ENCODE assay signal across 8 mouse cellular contexts in the genomic region with DNA sequence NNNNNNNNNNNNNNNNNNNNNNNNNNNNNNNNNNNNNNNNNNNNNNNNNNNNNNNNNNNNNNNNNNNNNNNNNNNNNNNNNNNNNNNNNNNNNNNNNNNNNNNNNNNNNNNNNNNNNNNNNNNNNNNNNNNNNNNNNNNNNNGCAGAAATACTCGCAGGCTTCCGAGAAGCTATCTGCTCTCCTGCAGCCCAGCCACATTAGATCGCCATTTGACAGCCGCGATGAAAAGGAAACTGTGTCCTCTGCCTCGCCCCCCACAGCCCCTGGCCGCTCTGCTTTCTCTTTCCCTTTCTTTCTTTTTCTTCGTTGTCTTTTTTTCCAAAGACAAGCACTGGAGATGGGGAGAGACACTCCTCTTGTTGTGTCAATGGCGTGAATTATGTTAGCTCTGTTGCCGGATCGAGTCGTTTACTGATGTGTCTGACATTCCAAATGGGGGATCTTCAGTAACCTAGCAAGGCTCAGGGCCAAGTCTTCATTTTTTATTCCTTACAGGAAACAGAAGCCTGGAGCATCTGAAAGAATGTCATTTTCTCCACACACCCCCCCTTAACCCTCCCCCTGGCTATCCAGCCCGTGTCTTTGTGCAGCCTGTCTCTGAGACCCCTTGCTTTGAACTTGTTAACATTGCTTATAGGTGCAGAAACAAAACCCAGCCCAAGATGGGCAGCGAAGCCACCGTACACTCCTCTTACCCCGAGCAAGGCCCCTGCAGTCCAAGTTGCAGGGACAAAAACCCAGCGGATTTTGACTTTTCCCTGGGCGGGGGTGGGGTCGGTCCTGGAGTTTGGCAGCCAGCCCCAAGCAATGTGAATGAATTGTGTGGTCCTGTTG.
DNase-seq lines count a peak whose midpoint lies in the region; ATAC-seq and TF ChIP-seq lines count a peak whose summit lies in the region.

No protein-coding gene starts in this region.

- no peak for DNase-seq in cerebellum, adult 2 months
- DNase-seq in cerebellum, adult 9-10 months = no peak
- DNase-seq in lung, adult 2 months = no peak
- peak; percentile 33 for DNase-seq in retina, embryonic 14.5 days (ENCODE audit: low spot score)
- DNase-seq in urinary bladder, postnatal 36 days (ENCODE audit: low spot score in 2 of 2) = no peak
- DNase-seq in left cerebral cortex, adult 9 months (ENCODE audit: low spot score in 2 of 2) = no peak

- peak; percentile 45 for ATAC-seq in lung, embryonic 16.5 days (ENCODE audit: low read depth)
- ATAC-seq in limb, embryonic 12.5 days (ENCODE audit: insufficient number of reproducible peaks, insufficient read depth, low FRiP score, low TSS enrichment, low read depth) = no peak

- no peaks in the 10 kb centered on the region for H3K4me1 ChIP-seq in cerebellum, adult 2 months (ENCODE audit: control insufficient read depth, insufficient read depth, low read length)
- H3K4me1 ChIP-seq in lung, embryonic 16.5 days (replicated peaks; ENCODE audit: control insufficient read depth, insufficient read depth, low read length) = peaks cover 15% of the 10 kb centered on the region
- H3K4me1 ChIP-seq in lung, adult 2 months (ENCODE audit: control insufficient read depth, insufficient read depth, low read length) = no peaks in the 10 kb centered on the region; the same call in none of the 2 replicates
- peaks cover 13% of the 10 kb centered on the region for H3K4me1 ChIP-seq in limb, embryonic 12.5 days (replicated peaks)

- H3K27ac ChIP-seq in cerebellum, adult 2 months (ENCODE audit: insufficient read depth, low read length) = no peak overlapping the region
- peak overlapping the region; percentile 59 for H3K27ac ChIP-seq in lung, embryonic 16.5 days (ENCODE audit: low read length)
- no peak overlapping the region for H3K27ac ChIP-seq in limb, embryonic 12.5 days

- H3K27me3 ChIP-seq in cerebellum, adult 2 months (ENCODE audit: control insufficient read depth, insufficient read depth, low read length) = peaks cover 2% of the 10 kb centered on the region; the same call in 1 of the 2 replicates
- H3K27me3 ChIP-seq in lung, embryonic 16.5 days (ENCODE audit: control insufficient read depth, insufficient read depth, low read depth, low read length) = no peaks in the 10 kb centered on the region
- H3K27me3 ChIP-seq in limb, embryonic 12.5 days = peaks cover 26% of the 10 kb centered on the region

- TF ChIP-seq CTCF in cerebellum, adult 2 months (IDR thresholded peaks at IDR 0.05; ENCODE audit: borderline replicate concordance, insufficient read depth, low read depth, low read length) = no peak
- TF ChIP-seq CTCF in lung, adult 2 months (IDR thresholded peaks at IDR 0.05; ENCODE audit: insufficient read depth, low read length) = no peak

- H3K4me2 ChIP-seq in lung, embryonic 16.5 days (ENCODE audit: low read depth, low read length) = peak overlapping the region; percentile 52
- H3K4me2 ChIP-seq in limb, embryonic 12.5 days = peak overlapping the region; percentile 54

- no peak for TF ChIP-seq POLR2A in cerebellum, adult 2 months (IDR thresholded peaks at IDR 0.05; ENCODE audit: borderline replicate concordance, insufficient read depth, low read length)
- TF ChIP-seq POLR2A in lung, adult 2 months (IDR thresholded peaks at IDR 0.05; ENCODE audit: borderline replicate concordance, extremely low read depth, low read depth, low read length) = no peak

- H3K9ac ChIP-seq in lung, embryonic 16.5 days (ENCODE audit: low read length) = peak overlapping the region; percentile 31
- H3K9ac ChIP-seq in limb, embryonic 12.5 days (replicated peaks) = no peak overlapping the region

- no peaks in the 10 kb centered on the region for H3K9me3 ChIP-seq in lung, embryonic 16.5 days (ENCODE audit: control insufficient read depth, low read length)
- no peaks in the 10 kb centered on the region for H3K9me3 ChIP-seq in limb, embryonic 12.5 days

- 4% methylated on average over 19 of the region's 19 CpGs for WGBS in cerebellum, adult 2 months
- WGBS in lung, embryonic 16.5 days = under 1% methylated on average over 19 of the region's 19 CpGs
- 6% methylated on average over 19 of the region's 19 CpGs for WGBS in lung, adult 2 months
- 16% methylated on average over 19 of the region's 19 CpGs for WGBS in limb, embryonic 12.5 days

- H3K4me3 ChIP-seq in cerebellum, adult 2 months (replicated peaks; ENCODE audit: insufficient read depth, low read depth, low read length) = peak overlapping the region; percentile 51
- peak overlapping the region; percentile 42 for H3K4me3 ChIP-seq in lung, embryonic 16.5 days (ENCODE audit: low read length)
- no peak overlapping the region for H3K4me3 ChIP-seq in lung, adult 2 months (replicated peaks; ENCODE audit: extremely low read depth, low read depth, low read length)
- H3K4me3 ChIP-seq in limb, embryonic 12.5 days (replicated peaks) = peak overlapping the region; percentile 29

- H3K36me3 ChIP-seq in lung, embryonic 16.5 days (ENCODE audit: control insufficient read depth, insufficient read depth, low read length) = no peaks in the 10 kb centered on the region
- H3K36me3 ChIP-seq in limb, embryonic 12.5 days = no peaks in the 10 kb centered on the region
